Mouse (Mus musculus): ENCODE data around the gene Taf5. TPM values are rescaled to one million over a fixed set of nuclear protein-coding genes. Genes with fewer than 3 reads are reported as not detected.

Gene Taf5
- polyA plus RNA-seq (2015; fragmentation: Nextera tagmentation; extraction: Ambion mirVana) = 5.8 and 5.9 TPM in 2 replicates

DNA sequence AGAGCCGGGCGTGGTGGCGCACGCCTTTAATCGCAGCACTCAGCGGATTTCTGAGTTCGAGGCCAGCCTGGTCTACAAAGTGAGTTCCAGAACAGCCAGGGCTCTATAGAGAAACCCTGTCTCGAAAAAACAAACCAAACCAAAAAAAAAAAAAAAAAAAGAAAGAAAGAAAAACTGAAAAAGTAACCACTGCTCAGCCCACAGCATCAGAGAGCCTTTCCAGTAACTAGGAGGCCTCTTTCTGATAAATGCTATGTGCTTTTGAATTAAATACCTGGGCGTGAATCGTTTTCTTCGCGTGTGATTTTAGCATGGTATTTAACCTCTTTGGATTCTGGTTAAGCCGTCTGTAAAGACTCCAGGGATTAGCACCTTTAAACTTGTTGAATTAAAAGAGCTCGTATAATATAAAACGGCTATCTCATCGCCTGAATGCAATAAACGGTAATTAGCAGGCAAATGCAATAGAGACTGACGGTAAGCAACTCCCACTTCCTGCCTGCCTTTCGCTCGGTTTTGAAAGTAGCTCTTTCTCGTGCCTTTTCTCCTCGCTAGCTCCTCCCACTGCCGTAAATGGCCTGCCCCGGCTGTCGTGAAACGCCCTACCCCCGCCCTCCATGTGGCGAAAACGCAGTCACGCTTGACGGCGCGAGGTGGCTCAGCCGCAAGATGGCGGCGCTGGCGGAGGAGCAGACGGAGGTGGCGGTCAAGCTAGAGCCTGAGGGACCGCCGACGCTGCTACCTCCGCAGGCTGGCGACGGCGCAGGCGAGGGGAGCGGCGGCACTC is at the start of gene Taf5:
Gene Taf5 (plus strand): TSS at position 651 of the 787 bp plus-strand sequence.
- Histone ChIP-seq H3K27me3 (no peaks in the 10 kb centered on the region), H3K27ac (replicated peaks) (peak within 1 kb of the TSS; percentile 92), H3K9ac (peak within 1 kb of the TSS; percentile 82), H3K9me3 (no peaks in the 10 kb centered on the region), H3K36me3 (peaks cover 6% of the 10 kb centered on the region; the same call in 1 of the 2 replicates), H3K4me3 (peak within 1 kb of the TSS; percentile 70), H3K4me1 (replicated peaks) (peaks cover 16% of the 10 kb centered on the region), H3K4me2 (peak within 1 kb of the TSS; percentile 64)
- peak; percentile 84 for ATAC-seq (ENCODE audit: low FRiP score, low read depth)
- WGBS = 12% methylated on average over 49 of the region's 49 CpGs

DNA sequence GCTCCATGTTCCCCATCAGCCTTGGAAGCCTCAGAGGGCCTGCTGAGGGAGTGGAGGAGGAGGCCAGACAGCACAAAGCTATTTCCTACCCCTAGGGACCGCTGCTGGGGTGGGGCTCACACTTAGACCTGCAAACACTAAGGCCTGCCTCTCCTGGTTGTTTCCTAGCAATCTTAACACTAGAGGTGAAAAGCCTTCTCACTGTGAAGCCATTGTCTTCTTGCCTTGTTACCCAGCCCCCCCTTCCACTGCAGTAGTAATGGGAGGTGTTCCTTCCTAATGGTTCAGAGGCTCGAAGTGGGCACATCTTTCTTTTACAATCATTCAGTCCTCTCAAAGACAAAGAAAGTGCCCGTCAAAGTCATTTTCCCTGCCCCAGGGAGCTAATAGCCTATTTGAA is 49.7 kb upstream of the Taf5 start:
- Histone ChIP-seq H3K4me3 (peak overlapping the region; percentile 74), H3K27me3 (no peaks in the 10 kb centered on the region), H3K4me2 (peak overlapping the region; percentile 78), H3K36me3 (peaks cover 26% of the 10 kb centered on the region), H3K9me3 (no peaks in the 10 kb centered on the region), H3K4me1 (replicated peaks) (peaks cover 33% of the 10 kb centered on the region), H3K9ac (peak overlapping the region; percentile 59), H3K27ac (replicated peaks) (peak overlapping the region; percentile 82)
- under 1% methylated on average over 3 of the region's 3 CpGs for WGBS
- ATAC-seq (ENCODE audit: low FRiP score, low read depth) = no peak

DNA sequence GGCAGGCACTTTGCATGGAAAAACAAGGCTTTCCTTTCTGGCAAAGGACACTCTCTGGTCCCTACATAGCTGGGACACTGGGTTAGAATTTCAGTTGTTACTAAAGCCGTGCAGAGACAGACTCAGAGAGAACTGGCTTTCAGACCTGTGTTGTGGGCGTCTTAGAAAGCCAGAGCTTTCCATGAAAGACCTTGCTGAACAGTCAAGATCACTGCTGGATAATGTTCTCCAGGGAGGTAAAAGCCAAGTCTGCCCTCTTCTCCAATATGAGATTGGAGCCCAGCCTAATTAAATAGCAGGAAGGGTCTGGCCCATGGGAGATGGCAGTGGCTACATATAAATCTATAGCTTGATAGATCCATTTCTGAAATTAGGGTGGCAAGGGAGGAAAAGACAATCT is 49.2 kb upstream of the Taf5 start:
- Histone ChIP-seq H3K4me3 (peak overlapping the region; percentile 74), H3K9me3 (no peaks in the 10 kb centered on the region)

DNA sequence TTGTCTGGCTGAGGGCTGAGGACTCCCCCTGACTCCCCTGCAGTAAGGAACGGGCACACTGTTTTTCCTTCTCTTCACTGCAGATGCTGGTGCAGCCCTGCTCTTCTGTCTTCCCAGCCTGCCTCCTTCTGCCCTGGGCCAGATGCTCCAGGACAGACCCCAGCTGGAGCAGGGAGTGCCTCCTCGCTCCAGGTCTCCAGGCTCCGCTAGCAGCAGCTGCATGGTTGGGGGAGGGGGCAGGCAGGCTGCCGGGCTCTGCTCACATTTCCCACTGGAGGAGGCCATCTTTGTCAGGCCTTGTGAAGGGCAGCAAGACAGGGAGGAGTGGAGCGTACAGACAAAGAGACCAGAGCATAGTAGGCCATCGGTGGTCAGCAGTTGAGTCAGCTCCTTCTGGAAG is 48.2 kb upstream of the Taf5 start:
- 0 out of 2 replicates have a peak, but pooled peaks have one; percentile 4 for ATAC-seq (ENCODE audit: low FRiP score, low read depth)
- H3K27me3 ChIP-seq = no peaks in the 10 kb centered on the region
- peaks cover 41% of the 10 kb centered on the region for H3K36me3 ChIP-seq
- H3K27ac ChIP-seq (replicated peaks) = peak overlapping the region; percentile 82
- 3% methylated on average over 6 of the region's 6 CpGs for WGBS
- peak overlapping the region; percentile 78 for H3K4me2 ChIP-seq
- peak overlapping the region; percentile 74 for H3K4me3 ChIP-seq
- peak overlapping the region; percentile 59 for H3K9ac ChIP-seq
- H3K4me1 ChIP-seq (replicated peaks) = peaks cover 26% of the 10 kb centered on the region
- no peaks in the 10 kb centered on the region for H3K9me3 ChIP-seq

More for the DNA sequence above, 49.2 kb upstream of the Taf5 start:
- no peak for ATAC-seq (ENCODE audit: low FRiP score, low read depth)
- 11% methylated on average over 2 of the region's 2 CpGs for WGBS
- Histone ChIP-seq H3K9ac (peak overlapping the region; percentile 59), H3K27ac (replicated peaks) (peak overlapping the region; percentile 82), H3K27me3 (no peaks in the 10 kb centered on the region), H3K36me3 (peaks cover 31% of the 10 kb centered on the region), H3K4me2 (peak overlapping the region; percentile 78), H3K4me1 (replicated peaks) (peaks cover 28% of the 10 kb centered on the region)

DNA sequence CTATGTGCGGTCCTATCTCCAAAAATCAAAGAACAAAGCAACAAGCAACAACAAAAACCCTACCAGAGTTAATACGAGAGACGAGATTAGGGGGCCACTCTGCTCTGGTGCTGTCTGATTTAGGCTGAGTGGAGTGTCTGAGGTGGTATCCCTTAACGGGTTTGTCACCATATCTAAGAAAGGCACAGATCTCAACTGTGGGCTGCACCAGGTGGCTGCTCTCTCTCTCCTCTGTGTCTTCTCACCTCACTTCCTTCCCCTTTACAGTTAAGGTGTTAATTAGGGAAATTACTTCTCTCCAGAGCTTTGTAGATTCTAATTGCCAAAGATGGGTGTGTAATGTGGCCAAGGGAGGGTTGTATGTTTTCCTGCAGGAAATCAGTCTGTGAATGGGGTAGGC is 44.8 kb upstream of the Taf5 start:
- Histone ChIP-seq H3K36me3 (peaks cover 67% of the 10 kb centered on the region), H3K9me3 (no peaks in the 10 kb centered on the region), H3K4me3 (no peak overlapping the region), H3K9ac (no peak overlapping the region), H3K27me3 (no peaks in the 10 kb centered on the region), H3K4me2 (no peak overlapping the region), H3K4me1 (replicated peaks) (peaks cover 26% of the 10 kb centered on the region), H3K27ac (replicated peaks) (no peak overlapping the region)
- 95% methylated on average over 4 of the region's 4 CpGs for WGBS
- no peak for ATAC-seq (ENCODE audit: low FRiP score, low read depth)

DNA sequence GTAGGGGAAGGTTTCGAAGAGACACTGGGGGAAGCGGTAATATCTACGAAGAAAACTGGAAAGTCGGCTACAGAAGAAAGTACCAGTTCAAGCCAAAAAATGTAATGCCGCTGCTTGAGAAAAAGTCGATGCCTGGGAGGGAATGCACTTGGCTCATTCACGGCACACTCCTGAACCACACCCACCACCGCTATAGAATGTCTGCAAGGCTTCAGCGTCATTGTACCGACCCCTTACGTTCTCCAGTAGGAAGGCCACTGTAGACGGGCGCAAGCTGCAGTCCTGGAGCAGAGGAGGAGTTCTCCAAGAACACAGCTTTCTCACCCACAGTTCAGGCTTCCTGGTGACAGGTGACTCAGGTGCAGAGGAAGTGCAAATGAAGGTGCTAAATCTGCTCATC is 44.0 kb upstream of the Taf5 start:
- WGBS = 92% methylated on average over 13 of the region's 13 CpGs
- no peaks in the 10 kb centered on the region for H3K9me3 ChIP-seq
- peaks cover 67% of the 10 kb centered on the region for H3K36me3 ChIP-seq
- no peak for ATAC-seq (ENCODE audit: low FRiP score, low read depth)
- H3K4me3 ChIP-seq = no peak overlapping the region
- no peaks in the 10 kb centered on the region for H3K27me3 ChIP-seq
- no peak overlapping the region for H3K4me2 ChIP-seq
- no peak overlapping the region for H3K9ac ChIP-seq
- peaks cover 22% of the 10 kb centered on the region for H3K4me1 ChIP-seq (replicated peaks)
- no peak overlapping the region for H3K27ac ChIP-seq (replicated peaks)

DNA sequence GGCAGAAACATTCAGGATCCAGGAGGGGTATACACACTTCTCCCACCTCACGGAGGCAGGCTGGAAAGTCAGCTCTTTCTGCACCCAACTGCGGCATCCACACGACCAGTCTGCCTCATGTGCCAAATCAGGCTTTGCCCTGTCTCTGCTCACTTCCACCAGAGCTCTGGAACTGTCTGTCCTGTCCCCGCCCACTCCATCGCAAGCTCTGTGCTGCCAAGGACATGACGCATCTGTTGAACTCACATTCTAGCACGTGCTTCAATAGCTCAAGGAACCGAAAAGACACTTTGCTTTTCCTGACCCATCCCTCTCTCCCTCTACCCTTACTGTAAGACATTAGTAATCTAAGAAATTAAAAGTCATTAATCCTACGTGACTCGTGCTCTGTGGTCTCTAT is 42.6 kb upstream of the Taf5 start:
- Histone ChIP-seq H3K4me2 (no peak overlapping the region), H3K9me3 (no peaks in the 10 kb centered on the region), H3K4me1 (replicated peaks) (peaks cover 10% of the 10 kb centered on the region), H3K9ac (no peak overlapping the region), H3K27ac (replicated peaks) (no peak overlapping the region), H3K4me3 (no peak overlapping the region), H3K36me3 (peaks cover 67% of the 10 kb centered on the region), H3K27me3 (no peaks in the 10 kb centered on the region)
- 83% methylated on average over 10 of the region's 10 CpGs for WGBS
- no peak for ATAC-seq (ENCODE audit: low FRiP score, low read depth)

DNA sequence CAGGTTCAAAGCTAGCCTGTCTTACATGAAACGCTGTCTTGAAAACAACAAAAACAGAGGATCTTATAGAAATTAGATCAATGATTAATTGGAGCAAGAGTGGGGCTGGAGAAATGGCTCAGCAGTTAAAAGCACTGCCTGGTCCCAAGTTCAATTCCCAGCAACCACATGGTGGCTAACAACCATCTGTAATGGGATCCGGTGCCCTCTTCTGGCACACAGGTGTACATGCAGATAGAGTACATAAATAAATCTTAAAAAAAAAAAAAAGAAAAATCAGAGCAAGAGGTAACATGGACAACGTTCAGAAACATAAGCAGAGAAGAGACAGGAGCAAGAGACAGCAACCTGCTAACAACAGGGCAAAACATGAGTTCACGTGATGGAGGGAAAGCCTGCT is 41.0 kb upstream of the Taf5 start:
- no peak overlapping the region for H3K27ac ChIP-seq (replicated peaks)
- peaks cover 55% of the 10 kb centered on the region for H3K36me3 ChIP-seq
- no peaks in the 10 kb centered on the region for H3K9me3 ChIP-seq
- H3K4me3 ChIP-seq = no peak overlapping the region
- no peaks in the 10 kb centered on the region for H3K4me1 ChIP-seq (replicated peaks)
- no peak overlapping the region for H3K9ac ChIP-seq
- ATAC-seq (ENCODE audit: low FRiP score, low read depth) = no peak
- H3K27me3 ChIP-seq = no peaks in the 10 kb centered on the region
- WGBS = 80% methylated on average over 4 of the region's 4 CpGs
- no peak overlapping the region for H3K4me2 ChIP-seq

DNA sequence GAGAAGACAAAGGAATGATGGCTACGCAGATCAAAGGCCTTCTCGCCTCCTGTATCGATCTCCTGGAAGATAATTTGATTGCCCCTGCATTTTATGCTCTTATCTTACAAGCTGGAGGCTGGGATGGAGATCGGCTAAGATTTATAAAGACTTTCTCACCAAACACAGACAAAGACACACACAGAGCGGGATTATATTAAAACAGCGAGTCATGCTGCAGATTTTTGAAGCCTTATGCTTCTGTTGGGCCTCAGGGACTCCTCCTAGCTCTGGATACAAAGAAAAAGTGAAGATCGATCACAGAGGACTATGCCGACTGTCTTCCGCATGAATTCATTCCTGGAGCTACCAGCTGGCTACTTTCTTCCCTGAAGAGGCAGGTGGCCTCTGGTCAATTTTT is 37.8 kb upstream of the Taf5 start:
- H3K9ac ChIP-seq = no peak overlapping the region
- H3K4me1 ChIP-seq (replicated peaks) = no peaks in the 10 kb centered on the region
- no peaks in the 10 kb centered on the region for H3K9me3 ChIP-seq
- peak overlapping the region; percentile 71 for H3K27ac ChIP-seq (replicated peaks)
- 46% methylated on average over 9 of the region's 9 CpGs for WGBS
- H3K4me2 ChIP-seq = no peak overlapping the region
- H3K4me3 ChIP-seq = no peak overlapping the region
- no peaks in the 10 kb centered on the region for H3K27me3 ChIP-seq
- no peak for ATAC-seq (ENCODE audit: low FRiP score, low read depth)
- H3K36me3 ChIP-seq = peaks cover 39% of the 10 kb centered on the region

DNA sequence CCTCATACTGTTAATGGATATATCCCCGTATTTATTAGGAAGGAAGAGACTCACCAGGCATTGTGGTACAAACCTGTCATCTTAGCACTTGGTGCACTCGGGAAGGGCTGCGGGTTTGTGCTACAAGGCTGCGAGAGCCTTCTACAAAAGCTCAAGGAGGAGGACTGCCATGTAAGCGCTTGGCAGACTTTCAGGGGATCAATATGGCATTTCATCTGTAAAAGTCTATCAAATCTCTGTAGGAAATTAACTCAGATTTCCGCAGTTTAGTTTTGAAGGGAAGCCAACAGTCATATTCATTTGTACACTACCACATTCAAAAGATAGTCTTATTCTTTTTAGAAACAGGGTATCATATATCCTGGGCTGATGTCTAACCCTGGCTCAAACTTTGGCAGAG is 35.8 kb upstream of the Taf5 start:
- WGBS = 92% methylated on average over 6 of the region's 6 CpGs
- no peak for ATAC-seq (ENCODE audit: low FRiP score, low read depth)
- H3K9ac ChIP-seq = no peak overlapping the region

DNA sequence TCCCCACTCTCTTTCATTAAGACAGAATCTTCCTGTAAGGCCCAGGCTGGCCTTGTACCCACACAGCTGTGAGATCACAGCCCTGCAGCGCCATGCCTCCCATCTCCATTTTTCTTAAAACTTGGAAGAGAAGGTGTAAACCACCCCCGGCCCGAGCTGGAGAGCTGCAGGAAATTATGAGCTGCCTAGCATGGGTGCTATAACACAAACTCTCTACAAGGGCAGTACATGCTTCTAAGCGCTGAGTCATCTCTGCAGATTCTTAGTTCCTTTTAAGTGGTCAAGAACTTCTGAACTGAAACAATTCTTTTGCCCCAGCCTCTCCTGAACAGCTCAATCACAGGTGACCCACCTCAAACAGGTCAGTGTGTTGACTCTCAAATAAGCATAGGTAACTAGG is 32.6 kb upstream of the Taf5 start:
- no peaks in the 10 kb centered on the region for H3K27me3 ChIP-seq
- H3K9me3 ChIP-seq = no peaks in the 10 kb centered on the region
- no peaks in the 10 kb centered on the region for H3K4me1 ChIP-seq (replicated peaks)
- H3K4me2 ChIP-seq = no peak overlapping the region
- peaks cover 56% of the 10 kb centered on the region for H3K36me3 ChIP-seq
- no peak overlapping the region for H3K4me3 ChIP-seq
- H3K9ac ChIP-seq = no peak overlapping the region
- 95% methylated on average over 4 of the region's 4 CpGs for WGBS
- ATAC-seq (ENCODE audit: low FRiP score, low read depth) = no peak
- H3K27ac ChIP-seq (replicated peaks) = no peak overlapping the region

More for the DNA sequence above, 35.8 kb upstream of the Taf5 start:
- H3K4me2 ChIP-seq = no peak overlapping the region
- H3K36me3 ChIP-seq = peaks cover 31% of the 10 kb centered on the region
- H3K4me3 ChIP-seq = no peak overlapping the region
- no peak overlapping the region for H3K27ac ChIP-seq (replicated peaks)
- H3K9me3 ChIP-seq = no peaks in the 10 kb centered on the region
- H3K4me1 ChIP-seq (replicated peaks) = no peaks in the 10 kb centered on the region
- no peaks in the 10 kb centered on the region for H3K27me3 ChIP-seq

DNA sequence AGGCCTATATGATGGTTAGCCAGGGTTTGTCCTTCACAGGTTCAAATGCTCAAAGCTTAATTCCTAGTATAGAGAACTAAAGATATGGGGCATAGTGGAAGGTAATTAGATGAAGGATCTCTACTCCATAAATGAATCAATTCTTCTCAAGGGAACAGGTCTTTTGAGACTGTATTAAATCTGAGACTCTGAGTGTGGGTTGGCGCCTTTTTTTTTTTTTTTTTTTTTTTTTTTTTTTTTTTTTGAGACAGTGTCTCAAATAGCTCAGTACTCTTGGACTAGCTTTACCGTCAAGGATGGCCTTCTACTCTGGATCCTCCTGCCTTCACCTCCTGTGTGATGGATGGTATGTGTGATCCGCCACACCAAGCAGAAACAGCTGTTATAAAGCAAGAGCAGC is 30.9 kb upstream of the Taf5 start:
- no peak overlapping the region for H3K4me3 ChIP-seq
- WGBS = 84% methylated on average over 3 of the region's 3 CpGs
- no peaks in the 10 kb centered on the region for H3K27me3 ChIP-seq
- H3K9ac ChIP-seq = no peak overlapping the region
- H3K36me3 ChIP-seq = peaks cover 60% of the 10 kb centered on the region
- H3K4me2 ChIP-seq = no peak overlapping the region
- H3K9me3 ChIP-seq = no peaks in the 10 kb centered on the region
- no peak for ATAC-seq (ENCODE audit: low FRiP score, low read depth)
- H3K4me1 ChIP-seq (replicated peaks) = no peaks in the 10 kb centered on the region
- H3K27ac ChIP-seq (replicated peaks) = no peak overlapping the region
